Mouse (Mus musculus): ENCODE results near the gene Gm3880.
"Not testable (repeated sequence)": the region's sequence is repeated elsewhere in the genome, so short reads cannot be mapped to it uniquely, and the experiment has no call there.

Gene Gm3880

DNA sequence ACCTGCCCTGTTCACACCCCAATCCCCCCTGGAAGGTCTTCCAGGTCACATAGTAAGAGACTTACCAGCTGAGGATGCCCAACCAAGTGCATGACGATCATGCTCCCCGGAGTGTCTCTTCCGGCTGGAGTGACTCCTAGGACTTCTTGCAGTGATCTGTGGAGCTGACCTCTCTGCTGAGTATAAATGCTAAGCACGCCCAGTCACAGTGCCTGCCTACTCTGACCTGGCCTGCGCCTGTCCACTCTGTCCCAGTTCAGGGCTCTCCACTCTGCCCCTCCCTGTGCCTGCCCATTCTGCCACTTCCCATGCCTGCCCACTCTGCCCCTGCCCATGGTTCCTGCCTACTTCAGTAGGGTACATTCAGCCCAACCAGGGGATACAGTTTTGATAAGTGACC lies at the start of gene Gm3880:
Gene Gm3880 (minus strand): TSS at position 101 of the 400 bp plus-strand sequence.
- DNase-seq (ENCODE audit: extremely low read depth, insufficient read length, low spot score): not testable (repeated sequence)

DNA sequence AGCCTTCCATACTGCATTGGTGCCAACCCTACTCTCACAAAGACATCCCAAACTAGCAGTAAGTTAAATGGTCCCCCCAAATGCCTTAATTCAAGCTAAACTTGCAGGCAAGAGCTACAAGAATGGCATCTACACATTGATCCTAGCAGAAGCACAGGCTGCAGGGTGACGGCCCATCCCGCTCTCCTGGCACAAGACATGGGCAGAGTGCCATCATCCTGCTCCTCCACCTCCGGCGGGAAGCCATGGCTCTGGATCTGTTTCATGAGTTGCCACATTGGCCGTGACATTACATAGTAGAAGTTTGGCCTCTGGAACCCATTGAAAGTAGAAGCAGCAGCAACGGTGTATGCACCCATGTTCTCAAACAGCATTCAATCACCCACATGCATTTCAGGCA lies 37.5 kb upstream of the Gm3880 start:
- not testable (repeated sequence) for DNase-seq (ENCODE audit: extremely low read depth, insufficient read length, low spot score)

DNA sequence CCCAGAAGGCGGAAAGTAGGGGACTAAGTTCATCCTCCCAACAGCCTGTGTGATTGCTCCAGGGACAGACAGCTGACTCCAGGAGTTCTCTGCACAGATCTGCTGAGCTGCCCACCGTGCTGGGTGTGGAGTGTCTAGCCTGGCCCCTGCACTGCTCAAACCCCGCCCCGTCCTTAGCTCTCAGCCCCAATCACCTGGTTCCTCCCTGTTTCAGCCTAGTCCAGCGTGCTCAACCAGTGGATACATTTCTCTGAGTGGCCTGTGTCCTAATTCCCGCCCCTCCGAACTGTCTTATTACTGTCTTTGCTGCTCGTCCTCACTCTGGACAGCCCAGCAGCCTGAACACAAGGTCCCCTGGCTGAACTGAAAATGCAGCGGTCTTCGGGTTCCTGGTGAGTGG lies 20.8 kb upstream of the Gm3880 start, which contains the start of the genes Gm9112 and Dmrtc1b:
Gene Gm9112 (minus strand): TSS at position 101 of the 400 bp plus-strand sequence.
Gene Dmrtc1b (plus strand): TSS at position 331 of the 400 bp plus-strand sequence.
- DNase-seq (ENCODE audit: extremely low read depth, insufficient read length, low spot score): not testable (repeated sequence)

DNA sequence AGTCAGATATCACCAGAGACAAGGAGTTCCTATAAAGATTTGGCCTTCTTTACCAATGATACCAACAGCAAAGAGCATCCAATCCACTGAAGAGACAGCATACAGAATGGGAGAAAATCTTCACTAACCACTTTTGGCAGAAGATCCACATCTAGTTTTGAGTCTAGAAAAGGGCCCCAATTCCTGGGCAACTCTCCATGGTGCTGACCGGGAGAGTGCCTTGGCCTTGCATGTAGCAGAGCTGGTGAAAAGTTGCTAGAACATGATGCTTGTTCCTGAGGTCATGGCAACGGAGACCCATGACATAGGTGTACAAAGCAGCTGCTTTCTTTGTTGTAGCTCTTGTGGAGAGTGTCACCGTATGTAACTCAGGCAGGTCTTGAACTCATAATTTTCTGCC lies 13.9 kb upstream of the Gm3880 start:
- DNase-seq (ENCODE audit: extremely low read depth, insufficient read length, low spot score): not testable (repeated sequence)

DNA sequence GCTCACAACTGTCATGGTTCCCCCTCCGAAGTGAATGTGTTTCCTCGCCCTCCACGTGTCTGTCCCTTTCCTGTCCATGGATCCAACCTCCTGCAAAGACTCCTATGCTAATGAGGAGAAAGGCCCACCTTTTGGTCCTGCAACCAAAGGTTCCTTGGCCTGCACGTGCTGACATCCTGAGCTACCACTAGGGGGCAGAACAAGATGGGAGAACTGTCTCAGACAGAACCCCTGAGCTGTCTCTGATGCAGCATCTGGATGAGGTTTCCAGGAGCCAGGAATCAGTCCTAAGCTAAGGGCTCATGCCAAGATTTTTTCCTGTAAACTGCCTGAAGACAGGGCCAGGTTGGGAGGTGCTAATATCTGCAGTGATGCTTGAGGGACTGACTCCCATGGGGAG lies 2.5 kb upstream of the Gm3880 start:
- not testable (repeated sequence) for DNase-seq (ENCODE audit: extremely low read depth, insufficient read length, low spot score)

DNA sequence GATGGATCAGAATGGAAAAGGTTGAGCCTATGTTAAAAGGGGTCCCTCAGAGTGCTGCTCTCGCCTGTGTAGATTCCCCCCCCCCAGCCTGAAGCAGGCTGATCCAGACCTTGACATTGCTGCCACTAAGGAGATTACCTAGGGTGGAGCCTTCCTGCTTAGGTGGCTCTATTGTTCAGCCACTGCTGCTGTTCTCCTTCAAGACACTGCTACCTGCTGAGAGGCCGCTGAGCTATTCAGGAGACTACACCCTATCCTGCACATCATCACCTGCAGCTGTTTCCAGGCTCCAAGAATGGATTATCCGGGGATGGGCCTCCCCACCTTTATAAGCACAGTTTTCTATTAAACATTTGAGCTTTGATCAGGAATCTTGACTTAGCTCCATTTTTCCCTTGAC lies 2.1 kb downstream of the Gm3880 start:
- DNase-seq (ENCODE audit: extremely low read depth, insufficient read length, low spot score): not testable (repeated sequence)

DNA sequence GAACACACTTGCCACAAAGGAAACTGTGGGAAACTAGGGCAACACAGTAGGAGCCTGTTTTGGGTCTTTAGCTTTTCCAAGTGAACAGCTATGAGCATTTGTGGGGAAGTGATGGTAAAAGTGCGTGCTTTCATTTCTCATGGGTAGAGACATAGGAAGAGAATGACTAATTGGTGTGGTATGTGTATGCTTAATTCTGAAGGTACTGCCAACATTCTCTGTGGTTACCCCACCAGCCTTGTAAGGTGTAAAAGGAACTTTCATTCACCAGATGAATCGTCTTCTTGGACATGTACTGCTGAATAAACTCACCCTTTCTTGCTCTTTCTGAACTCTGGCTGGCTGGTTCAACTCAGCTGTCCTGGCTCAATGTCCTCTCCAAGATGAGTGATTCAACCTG lies 20.1 kb downstream of the Gm3880 start:
- DNase-seq (ENCODE audit: extremely low read depth, insufficient read length, low spot score): peak; percentile 57

DNA sequence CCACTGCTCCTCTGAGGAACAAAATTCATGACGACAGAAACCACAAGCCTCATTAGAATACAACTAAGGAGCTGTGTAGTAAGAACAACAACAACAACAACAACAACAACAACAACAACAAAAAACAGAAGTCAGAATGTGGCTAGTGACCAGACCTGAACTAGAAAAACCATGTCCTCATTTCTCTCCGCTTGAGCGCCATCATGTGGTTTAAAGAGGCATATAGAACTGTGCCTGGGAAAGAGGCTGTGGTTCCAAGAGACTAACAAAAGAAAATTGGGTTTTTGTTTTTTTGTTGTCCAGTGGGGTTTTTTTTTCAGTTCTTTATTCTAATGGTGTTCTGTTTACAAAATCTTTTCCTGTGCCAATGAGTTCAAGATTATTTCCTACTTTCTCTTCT lies 26.1 kb downstream of the Gm3880 start:
- DNase-seq (ENCODE audit: extremely low read depth, insufficient read length, low spot score): no peak

DNA sequence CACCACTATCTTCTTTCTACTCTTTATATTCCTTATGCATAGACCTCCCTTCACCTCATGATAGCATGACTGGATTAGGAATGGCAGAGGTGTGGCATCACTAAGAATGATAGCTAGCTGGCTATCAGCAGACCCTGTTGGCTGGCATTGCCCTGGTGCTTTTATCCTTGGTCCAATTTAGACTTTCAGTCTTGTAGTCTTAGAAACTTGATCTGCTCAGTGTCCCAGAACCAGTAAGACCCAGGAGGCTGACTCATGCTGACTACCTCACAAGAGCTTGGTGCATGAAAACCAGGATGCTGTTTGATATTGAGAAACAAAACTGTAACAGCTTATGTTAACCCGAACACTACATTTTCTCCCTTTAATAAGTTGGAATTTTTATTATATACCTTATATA lies 41.1 kb downstream of the Gm3880 start:
- DNase-seq (ENCODE audit: extremely low read depth, insufficient read length, low spot score): no peak

DNA sequence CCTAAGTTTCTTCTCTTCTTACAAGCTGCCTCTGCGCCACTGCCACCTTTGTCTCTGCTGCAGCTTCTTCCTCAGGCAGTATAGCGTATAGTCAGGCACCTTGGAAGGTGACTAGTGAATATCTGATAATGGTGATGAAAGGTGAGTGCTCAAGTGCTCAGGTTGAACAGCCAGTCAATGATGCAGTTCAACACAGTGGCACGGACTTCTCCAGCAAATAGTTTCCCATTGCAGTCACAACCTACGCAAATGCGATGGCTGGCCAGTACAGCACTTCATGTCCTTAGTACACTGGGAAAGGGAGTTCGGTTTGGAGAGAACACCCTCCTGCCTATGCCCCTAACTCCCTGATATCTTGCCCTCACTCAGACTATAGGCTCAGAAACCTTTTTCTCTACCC lies 41.6 kb downstream of the Gm3880 start:
- no peak for DNase-seq (ENCODE audit: extremely low read depth, insufficient read length, low spot score)

DNA sequence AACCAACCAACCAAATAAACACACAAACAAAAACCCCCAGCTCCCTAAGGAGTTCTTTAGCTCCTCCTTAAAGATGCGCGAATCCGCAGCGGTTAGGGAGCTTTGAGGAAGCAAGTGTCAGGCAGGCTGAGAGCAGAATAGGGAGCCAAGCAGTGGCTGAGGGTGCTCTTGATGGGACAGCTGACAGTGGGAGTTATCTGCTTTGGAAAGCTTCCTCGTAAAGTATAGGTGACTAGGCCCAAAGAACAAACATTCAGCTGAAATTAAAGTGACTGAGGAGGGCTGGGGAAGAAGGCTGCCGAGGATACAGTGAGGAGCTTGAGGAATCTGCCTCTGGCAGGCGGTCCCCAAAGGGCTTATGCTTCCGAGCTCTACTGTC lies 42.2 kb downstream of the Gm3880 start:
- DNase-seq (ENCODE audit: extremely low read depth, insufficient read length, low spot score): no peak

DNA sequence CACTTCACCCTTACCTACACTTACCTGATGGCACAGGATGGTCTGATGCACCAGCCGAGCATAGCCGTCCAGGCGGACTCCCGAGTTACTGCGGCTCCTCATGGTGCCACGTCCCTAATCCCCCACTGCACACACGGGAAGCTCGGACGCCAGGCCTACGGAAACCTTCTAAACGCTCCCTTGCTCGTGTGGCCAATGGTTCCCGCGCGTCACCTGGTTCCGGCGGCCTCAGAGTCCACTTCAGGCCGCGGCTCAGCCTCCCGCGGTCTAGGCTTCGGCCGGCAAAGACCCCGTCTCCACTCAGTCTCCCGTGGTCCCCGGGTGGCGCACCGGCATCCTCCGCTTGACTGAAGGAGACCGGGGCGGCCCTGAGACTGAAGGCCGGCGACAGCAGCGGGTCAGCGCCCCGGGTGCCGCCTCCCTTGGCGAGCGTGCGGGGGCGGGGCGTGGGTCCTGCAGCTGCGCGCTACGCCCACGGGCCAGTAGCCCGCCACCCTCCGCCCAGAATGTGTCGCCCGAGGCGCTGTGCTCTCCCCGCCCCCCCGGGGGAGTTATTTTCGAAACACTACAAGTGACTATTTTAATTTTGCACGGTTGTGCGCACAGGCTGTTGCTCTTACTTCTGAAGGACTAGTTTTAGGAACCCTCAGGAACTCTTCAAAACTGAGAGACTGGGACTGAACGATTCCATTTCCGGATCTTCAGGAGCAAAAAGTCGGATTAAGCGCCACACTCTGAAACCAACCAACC lies 42.8 kb downstream of the Gm3880 start, which contains the start of gene Phka1:
Gene Phka1 (minus strand): TSS at position 424 of the 750 bp plus-strand sequence.
- peak; percentile 92 for DNase-seq (ENCODE audit: extremely low read depth, insufficient read length, low spot score)
